Mouse (Mus musculus) thymus, postnatal 25 days (tissue): Measurements from ENCODE around the gene Olfr76.
"Not testable (repeated sequence)": the region's sequence is repeated elsewhere in the genome, so short reads cannot be mapped to it uniquely, and the experiment has no call there.

Experiments used
- DNase-seq: peaks from one replicate; pipeline ENCODE4 v3.0.0; 2022

Olfr76 gene

DNA sequence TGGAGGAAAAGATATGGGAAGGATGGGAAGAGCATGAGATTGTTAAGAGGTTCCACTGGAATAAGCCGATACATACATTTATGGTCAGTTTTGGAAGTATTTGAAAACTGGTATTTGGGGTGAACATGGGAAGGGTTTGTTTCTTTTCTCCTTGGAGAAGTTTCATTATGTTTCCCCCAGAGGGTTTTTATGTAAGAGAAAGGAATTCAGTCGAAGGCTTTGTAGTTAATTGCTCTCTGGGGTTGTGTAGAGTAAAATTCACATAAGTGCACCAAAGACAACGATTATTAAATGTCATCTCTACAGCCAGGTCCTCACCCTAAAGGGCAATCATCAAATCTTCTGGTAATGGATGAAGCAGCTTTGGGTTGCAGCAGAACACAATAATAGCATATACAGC, at the start of gene Olfr76:
TSS of gene Olfr76 (minus strand) at position 101 of the 400 bp plus-strand sequence.
- DNase-seq, result no peak

DNA sequence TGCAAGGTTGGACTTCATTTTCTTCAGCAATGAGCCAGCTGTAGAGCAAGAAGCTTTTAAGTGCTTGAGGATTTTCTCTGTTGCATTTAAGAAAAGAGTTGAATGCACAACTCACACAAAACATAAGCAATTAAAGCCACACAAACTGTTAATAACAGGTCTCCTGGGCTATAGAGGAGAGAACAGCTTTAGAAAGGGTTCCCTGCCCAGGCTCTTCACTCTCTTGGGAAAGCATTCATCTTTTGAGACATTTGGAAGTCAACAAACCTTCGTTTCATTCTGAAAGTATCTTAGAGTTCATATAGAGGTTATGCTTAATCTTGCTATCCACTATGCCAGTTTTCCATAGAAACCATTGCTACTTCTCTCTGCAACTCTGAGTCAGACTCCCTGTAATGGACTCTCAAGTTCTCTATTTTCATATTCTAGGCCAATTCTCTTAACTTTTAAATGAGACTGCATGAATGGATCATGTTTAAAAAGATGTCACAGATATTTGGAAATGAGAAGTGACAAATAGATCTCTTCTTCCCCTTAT, 47.1 kb upstream of the Olfr76 start, which contains the start of gene Olfr1555-ps1:
TSS of gene Olfr1555-ps1 (minus strand) at position 51 of the 538 bp plus-strand sequence.
- not testable (repeated sequence) for DNase-seq

DNA sequence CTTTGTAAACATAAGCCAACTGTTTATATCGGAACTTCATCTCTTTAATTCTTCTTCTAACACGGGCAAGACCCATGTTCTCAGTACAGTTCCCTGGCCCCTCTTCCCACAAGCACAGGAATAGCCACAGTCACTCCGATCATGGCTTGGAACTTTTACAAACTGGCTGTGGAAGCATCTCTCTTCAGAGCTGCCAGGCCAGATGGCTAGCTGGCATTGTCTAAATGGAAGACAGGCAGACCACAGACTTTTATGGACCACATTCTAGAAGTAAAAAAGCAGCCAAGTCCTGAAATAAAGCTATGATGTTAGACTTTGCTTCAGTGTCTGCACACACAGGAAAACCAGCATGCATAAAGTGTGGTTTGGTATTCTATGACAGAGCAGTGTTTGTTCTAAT, 22.4 kb upstream of the Olfr76 start:
- no peak for DNase-seq

DNA sequence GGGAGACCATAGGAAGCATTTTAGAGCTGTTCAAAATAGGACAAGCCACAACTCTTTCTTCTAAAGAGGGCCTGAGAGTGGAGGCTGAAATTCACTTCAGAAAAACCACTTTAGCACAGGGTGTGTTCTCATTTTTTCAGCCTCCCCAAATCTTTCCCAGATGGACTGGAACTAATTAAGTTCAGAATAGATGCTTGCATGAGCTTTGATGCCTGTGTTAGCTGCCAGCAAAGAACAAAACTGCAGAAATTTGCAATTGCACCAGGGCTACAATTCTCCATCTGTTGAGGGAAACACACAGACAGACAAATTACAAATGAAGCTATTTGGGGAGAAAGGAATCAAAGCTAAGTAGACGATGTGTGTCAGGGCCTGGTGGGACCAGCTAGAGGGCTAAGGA, 20.4 kb upstream of the Olfr76 start:
- DNase-seq, result no peak

DNA sequence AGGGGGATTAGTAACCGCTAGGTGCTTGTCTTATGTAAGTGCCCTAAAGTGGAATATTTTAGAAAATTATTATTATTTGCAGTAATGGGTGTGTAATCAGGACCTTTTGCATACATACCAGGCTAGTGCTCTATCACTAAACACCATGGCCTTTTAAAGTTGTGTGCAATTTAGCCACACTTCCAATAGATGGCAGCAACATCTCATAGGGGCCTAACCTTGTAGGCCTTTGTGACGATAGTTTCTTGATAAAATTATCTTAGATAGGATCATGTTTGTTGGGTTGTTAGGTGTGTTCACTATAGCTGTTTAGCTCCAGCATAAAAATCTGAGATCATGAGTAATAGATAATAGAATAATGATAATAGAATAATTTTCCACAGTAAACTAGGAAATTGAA, 11.3 kb upstream of the Olfr76 start:
- no peak for DNase-seq

DNA sequence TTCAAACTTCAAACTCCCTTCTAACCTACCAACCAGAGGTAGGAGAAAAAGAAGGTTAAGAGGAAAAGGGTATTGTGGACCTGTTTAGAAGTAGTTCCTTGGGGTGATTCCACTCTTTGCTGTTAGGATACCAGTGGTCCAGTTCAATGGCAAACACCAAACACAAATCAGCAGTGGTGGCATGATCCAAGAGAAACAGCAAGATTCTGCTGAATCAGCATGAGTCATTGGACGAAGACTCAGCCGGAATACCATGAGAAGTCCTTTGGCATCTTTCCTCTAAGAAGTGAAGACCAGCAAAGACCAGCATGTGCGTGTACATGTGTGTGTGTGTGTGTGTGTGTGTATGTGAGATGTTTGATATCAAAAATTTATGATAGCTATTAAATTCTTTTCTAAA, 6.5 kb downstream of the Olfr76 start:
- no peak for DNase-seq

DNA sequence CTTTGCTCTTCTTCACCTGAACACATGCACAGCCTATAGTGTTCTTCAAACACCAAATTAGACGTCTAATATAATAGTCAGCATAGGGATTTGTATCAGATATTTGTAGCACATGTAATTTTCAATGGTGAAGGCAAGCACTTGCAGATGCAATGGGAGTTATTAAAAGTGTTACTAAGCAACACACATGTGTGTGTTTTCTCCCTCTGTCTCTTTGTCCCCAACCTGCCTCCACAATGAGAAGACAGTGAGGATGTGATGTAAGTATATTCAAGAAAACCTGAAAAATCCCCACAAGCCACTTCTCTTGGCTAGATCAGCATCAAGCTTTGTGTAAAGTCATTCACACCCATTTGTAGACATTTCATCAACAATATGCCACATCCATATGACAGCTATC, 7.2 kb downstream of the Olfr76 start, which contains the start of gene Olfr1428:
TSS of gene Olfr1428 (minus strand) at position 101 of the 400 bp plus-strand sequence.
- no peak for DNase-seq

DNA sequence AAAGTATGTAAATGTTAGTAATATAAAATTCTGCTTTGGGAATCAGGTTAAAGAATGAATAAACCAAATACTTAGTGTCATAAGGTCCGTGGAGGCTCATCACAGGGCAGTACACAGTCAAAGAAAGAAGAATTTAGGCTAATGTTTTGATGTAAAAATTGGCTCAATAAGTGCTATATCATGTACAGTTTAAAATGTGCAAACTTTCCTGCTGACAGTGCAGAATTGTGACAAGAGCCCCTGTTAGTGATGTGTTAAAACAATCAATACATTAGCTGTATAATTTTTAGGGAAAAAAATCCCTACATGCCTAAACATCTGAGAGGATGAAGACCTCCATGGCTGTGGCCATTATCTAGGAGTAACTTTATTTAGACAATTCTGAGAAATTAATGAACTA, 9.2 kb downstream of the Olfr76 start:
- no peak for DNase-seq

DNA sequence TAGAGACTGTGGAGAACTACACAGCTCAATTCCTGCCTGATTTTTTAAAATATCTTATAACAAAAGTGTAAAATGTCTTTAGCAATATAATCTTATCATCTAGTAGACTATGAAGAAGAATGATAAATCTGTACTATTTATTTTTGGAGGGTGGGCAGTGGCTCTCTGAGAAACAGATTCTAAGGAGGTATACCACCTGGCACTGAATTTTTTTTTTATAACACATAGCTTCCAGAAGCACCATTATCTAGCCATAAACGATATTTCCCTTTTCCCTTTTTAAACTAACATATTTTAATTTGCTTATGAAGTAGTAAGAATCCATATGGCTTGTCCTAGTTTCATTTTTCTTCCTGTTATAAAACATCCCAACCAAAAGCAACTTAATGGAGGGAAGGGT, 18.5 kb downstream of the Olfr76 start:
- no peak for DNase-seq

DNA sequence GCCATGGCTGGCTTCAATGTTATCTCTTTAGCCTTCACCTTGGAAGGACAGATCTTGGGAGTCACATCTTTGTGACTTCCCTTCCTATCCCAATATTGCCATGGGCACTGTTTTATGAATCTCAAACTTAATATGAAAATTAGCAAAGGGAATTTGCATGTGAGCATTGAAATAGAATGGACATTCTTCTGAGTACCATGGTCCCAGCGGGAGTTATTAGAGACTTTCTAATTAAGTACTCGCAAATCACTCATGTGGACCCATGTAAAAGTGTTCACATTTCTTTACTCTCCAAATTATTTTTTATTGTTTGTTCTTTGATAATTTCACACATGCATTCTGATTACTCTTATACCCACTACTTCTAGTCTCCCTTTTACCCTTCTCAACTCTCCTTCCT, 19.8 kb downstream of the Olfr76 start, which contains the start of gene Olfr1427:
TSS of gene Olfr1427 (minus strand) at position 101 of the 400 bp plus-strand sequence.
- no peak for DNase-seq

DNA sequence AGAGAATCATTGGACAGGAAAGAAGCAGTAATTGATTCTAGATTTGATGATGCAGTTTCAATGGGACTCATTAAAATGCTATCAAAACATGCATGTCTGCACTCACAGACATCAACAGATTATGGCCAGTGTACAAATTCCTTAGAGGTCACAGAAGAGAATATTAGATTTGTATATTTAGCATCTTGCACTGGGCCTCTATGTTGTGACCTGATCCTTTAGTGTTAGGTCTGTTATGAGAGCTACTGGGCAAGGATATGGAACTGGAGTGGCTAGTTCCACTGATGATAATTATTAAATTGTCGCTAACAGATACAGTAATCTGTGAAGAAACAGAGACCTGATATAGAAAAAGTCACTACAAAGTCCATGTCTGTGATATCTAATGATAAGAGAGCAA, 31.1 kb downstream of the Olfr76 start, which contains the start of gene Olfr1426:
TSS of gene Olfr1426 (minus strand) at position 101 of the 400 bp plus-strand sequence.
- DNase-seq, result no peak

DNA sequence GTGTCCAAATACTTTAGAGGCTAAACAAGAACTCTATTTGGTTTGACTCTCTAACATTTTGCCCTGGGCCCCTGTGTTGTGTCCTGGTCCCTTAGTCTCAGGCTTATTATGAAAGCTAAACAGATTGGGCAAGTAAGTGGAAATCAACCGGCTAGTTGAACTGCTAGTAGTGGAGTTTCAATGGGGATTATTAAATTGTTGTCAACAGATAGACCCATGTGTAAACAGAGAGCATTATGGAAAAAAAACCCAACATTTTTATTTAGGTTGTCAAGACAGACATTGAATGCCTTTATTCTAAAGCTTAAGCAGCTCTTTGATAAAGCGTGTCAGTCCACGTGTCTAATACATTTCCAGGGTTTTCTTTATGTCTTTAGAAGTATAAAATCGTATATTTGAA, 45.4 kb downstream of the Olfr76 start, which contains the start of gene Olfr1425:
TSS of gene Olfr1425 (minus strand) at position 101 of the 400 bp plus-strand sequence.
- not testable (repeated sequence) for DNase-seq

DNA sequence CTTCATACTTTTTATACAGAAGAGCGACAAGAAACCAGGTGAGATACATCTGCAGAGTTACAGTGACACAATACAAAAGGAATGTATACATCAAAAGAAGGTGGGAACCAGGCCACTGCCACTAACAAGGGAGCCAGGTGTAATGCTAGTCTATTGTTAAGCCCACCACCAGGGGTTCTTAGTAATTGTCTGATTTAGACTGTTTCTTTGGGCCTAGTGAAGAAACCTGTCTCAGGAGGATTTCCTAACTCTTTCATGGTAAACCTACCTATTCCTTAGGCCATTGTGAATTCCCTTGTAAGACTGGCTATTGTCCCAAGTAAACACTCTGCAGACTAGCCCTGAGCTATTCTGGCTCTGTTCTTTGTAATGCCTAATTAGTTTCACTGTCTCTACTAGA, 53.5 kb downstream of the Olfr76 start:
- not testable (repeated sequence) for DNase-seq
